Comparison of ENCODE assay signal across 8 mouse cellular contexts in the genomic region with DNA sequence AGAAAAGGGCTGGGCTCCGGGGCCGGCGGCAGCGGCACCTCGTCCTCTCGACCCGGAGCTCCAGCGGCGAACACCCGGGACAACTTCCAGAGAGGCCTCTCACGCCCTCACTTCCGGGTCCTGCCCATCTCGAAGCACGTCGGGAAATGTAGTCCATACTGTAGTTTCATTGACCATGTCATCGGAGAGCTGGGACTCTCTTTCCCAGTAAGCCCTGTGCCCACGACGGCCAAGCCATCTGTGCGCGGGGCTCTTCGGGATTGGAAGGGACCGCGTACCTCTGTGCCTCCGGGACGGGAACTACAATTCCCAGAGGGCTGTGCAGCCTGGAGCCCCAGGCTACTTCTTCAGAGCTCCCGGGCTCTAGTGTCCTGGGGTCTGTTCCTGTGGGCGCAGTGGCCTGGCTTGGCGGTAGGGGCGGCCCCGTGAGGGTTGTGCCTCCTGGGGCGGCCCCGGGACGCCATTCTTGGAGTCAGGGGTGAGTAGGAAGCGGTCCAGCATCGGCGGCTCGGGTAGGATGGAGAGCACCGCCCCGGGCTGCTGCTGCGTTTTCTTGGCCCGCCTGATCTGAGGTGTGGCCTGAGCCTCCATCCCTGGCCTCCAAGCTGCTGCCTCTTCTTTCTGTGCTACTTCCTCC. TPM values are rescaled to one million over a fixed set of nuclear protein-coding genes. Genes with fewer than 3 reads are reported as not detected.
DNase-seq lines count a peak whose midpoint lies in the region; ATAC-seq and TF ChIP-seq lines count a peak whose summit lies in the region.

A gene (minus strand): TSS at position 61 of the 637 bp plus-strand sequence.
A gene (plus strand): TSS at position 263 of the 637 bp plus-strand sequence.

- H3K79me2 ChIP-seq in C2C12 (ENCODE audit: control insufficient read depth, insufficient read depth): peaks cover 48% of the 10 kb centered on the region
- peaks cover 20% of the 10 kb centered on the region; the same call in 1 of the 2 replicates for H3K79me2 ChIP-seq in liver, adult 2 months (ENCODE audit: control insufficient read depth, insufficient read depth, low read length)
- peaks cover 48% of the 10 kb centered on the region for H3K79me2 ChIP-seq in myocyte (ENCODE audit: control insufficient read depth, insufficient read depth)

- H3K9me3 ChIP-seq in erythroblast, embryonic 14.5 days (ENCODE audit: control insufficient read depth, low read length): no peaks in the 10 kb centered on the region
- H3K9me3 ChIP-seq in heart, embryonic 11.5 days (replicated peaks; ENCODE audit: control insufficient read depth, low read length): no peaks in the 10 kb centered on the region
- H3K9me3 ChIP-seq in kidney, embryonic 16.5 days (ENCODE audit: low read length): no peaks in the 10 kb centered on the region

- peak within 1 kb of the TSS; percentile 74 for H3K4me2 ChIP-seq in heart, embryonic 11.5 days
- peak within 1 kb of the TSS; percentile 83 for H3K4me2 ChIP-seq in kidney, embryonic 16.5 days (replicated peaks; ENCODE audit: low read depth, low read length)
- H3K4me2 ChIP-seq in myocyte (ENCODE audit: low read depth): peak within 1 kb of the TSS; percentile 95

- H3K4me3 ChIP-seq in C2C12 (ENCODE audit: insufficient read depth, poor library complexity, severe bottlenecking) (peak within 1 kb of the TSS; percentile 94), myocyte (peak within 1 kb of the TSS; percentile 87)
- peak within 1 kb of the TSS; percentile 100 for H3K4me3 ChIP-seq in erythroblast, embryonic 14.5 days (replicated peaks)
- H3K4me3 ChIP-seq in heart, embryonic 11.5 days (ENCODE audit: low read depth, low read length): peak within 1 kb of the TSS; percentile 64
- peak within 1 kb of the TSS; percentile 95 for H3K4me3 ChIP-seq in kidney, embryonic 16.5 days (ENCODE audit: low read length)
- peak within 1 kb of the TSS; percentile 93 for H3K4me3 ChIP-seq in liver, adult 2 months (ENCODE audit: insufficient read depth, low read depth, low read length)

- H3ac ChIP-seq in C2C12 (ENCODE audit: control insufficient read depth, insufficient read length, low read depth) (peak within 1 kb of the TSS; percentile 78), myocyte (ENCODE audit: control insufficient read depth, insufficient read length) (peak within 1 kb of the TSS; percentile 89)

- H3K27me3 ChIP-seq in C2C12 (ENCODE audit: control insufficient read depth, insufficient read depth, insufficient read length): no peaks in the 10 kb centered on the region
- H3K27me3 ChIP-seq in erythroblast, embryonic 14.5 days (ENCODE audit: control insufficient read depth): no peaks in the 10 kb centered on the region
- no peaks in the 10 kb centered on the region for H3K27me3 ChIP-seq in heart, embryonic 11.5 days (ENCODE audit: control insufficient read depth, insufficient read depth, low read length)
- H3K27me3 ChIP-seq in kidney, embryonic 16.5 days (ENCODE audit: insufficient read depth, low read length): no peaks in the 10 kb centered on the region
- no peaks in the 10 kb centered on the region for H3K27me3 ChIP-seq in liver, adult 2 months (ENCODE audit: control insufficient read depth, insufficient read depth, low read length)
- no peaks in the 10 kb centered on the region for H3K27me3 ChIP-seq in myocyte (ENCODE audit: control insufficient read depth, insufficient read depth, insufficient read length)
- no peaks in the 10 kb centered on the region for H3K27me3 ChIP-seq in splenic B cell, adult 2 months (ENCODE audit: control insufficient read depth, insufficient read depth, low read length, poor library complexity, severe bottlenecking)

- peak; percentile 99 for DNase-seq in brain, embryonic 14.5 days (ENCODE audit: low read depth)
- DNase-seq in liver, adult 2 months (ENCODE audit: extremely low read depth, low read depth, low spot score): peak; percentile 98
- peak; percentile 96 for DNase-seq in splenic B cell, adult 2 months (ENCODE audit: low read depth, low spot score)

- peaks cover 27% of the 10 kb centered on the region for H3K4me1 ChIP-seq in erythroblast, embryonic 14.5 days (ENCODE audit: control insufficient read depth)
- H3K4me1 ChIP-seq in heart, embryonic 11.5 days (ENCODE audit: control insufficient read depth, insufficient read depth, low read length): peaks cover 3% of the 10 kb centered on the region; the same call in 1 of the 2 replicates
- peaks cover 10% of the 10 kb centered on the region for H3K4me1 ChIP-seq in kidney, embryonic 16.5 days (ENCODE audit: insufficient read depth, low read length)
- peaks cover 13% of the 10 kb centered on the region for H3K4me1 ChIP-seq in liver, adult 2 months (ENCODE audit: control insufficient read depth, insufficient read depth, low read length)

- peak; percentile 99 for ATAC-seq in heart, embryonic 11.5 days (replicated peaks; ENCODE audit: insufficient number of reproducible peaks, low FRiP score, low TSS enrichment)
- peak; percentile 100 for ATAC-seq in kidney, embryonic 16.5 days (ENCODE audit: low FRiP score, low TSS enrichment)

- H3K9ac ChIP-seq in heart, embryonic 11.5 days (ENCODE audit: low read depth, low read length): peak within 1 kb of the TSS; percentile 88
- H3K9ac ChIP-seq in kidney, embryonic 16.5 days (replicated peaks; ENCODE audit: low read length): peak within 1 kb of the TSS; percentile 95
- H3K9ac ChIP-seq in liver, adult 2 months (ENCODE audit: low read depth, low read length): peak within 1 kb of the TSS; percentile 94

- TF ChIP-seq POLR2A in brain, embryonic 14.5 days (IDR thresholded peaks at IDR 0.05; ENCODE audit: borderline replicate concordance, extremely low read depth, insufficient read depth, insufficient read length, poor library complexity, severe bottlenecking): peak; percentile 54; the same call in 1 of the 2 replicates
- peak; percentile 67; the same call in 1 of the 2 replicates for TF ChIP-seq POLR2A in liver, adult 2 months (IDR thresholded peaks at IDR 0.05; ENCODE audit: extremely low read depth, insufficient read depth, low read length)
- TF ChIP-seq POLR2A in myocyte (IDR thresholded peaks at IDR 0.05; ENCODE audit: insufficient read length, low read depth): peak; percentile 72

- TF ChIP-seq CTCF in C2C12 (IDR thresholded peaks at IDR 0.05; ENCODE audit: control insufficient read depth, insufficient read depth, insufficient read length): no peak
- no peak for TF ChIP-seq CTCF in brain, embryonic 14.5 days (IDR thresholded peaks at IDR 0.05; ENCODE audit: borderline replicate concordance, extremely low read depth, insufficient read depth, insufficient read length)
- TF ChIP-seq CTCF in liver, adult 2 months (IDR thresholded peaks at IDR 0.05; ENCODE audit: low read depth, low read length): no peak

- WGBS in heart, embryonic 11.5 days (ENCODE audit: insufficient replicate concordance): under 1% methylated on average over 41 of the region's 41 CpGs
- WGBS in kidney, embryonic 16.5 days: 0% methylated on average over 40 of the region's 41 CpGs
- WGBS in liver, adult 2 months: under 1% methylated on average over 41 of the region's 41 CpGs

- no peaks in the 10 kb centered on the region for H3K36me3 ChIP-seq in C2C12 (ENCODE audit: control insufficient read depth, insufficient read depth)
- H3K36me3 ChIP-seq in erythroblast, embryonic 14.5 days (ENCODE audit: control insufficient read depth): no peaks in the 10 kb centered on the region; the same call in 1 of the 2 replicates
- H3K36me3 ChIP-seq in heart, embryonic 11.5 days (ENCODE audit: control insufficient read depth, insufficient read depth, low read length): no peaks in the 10 kb centered on the region
- peaks cover 3% of the 10 kb centered on the region; the same call in 1 of the 2 replicates for H3K36me3 ChIP-seq in kidney, embryonic 16.5 days (ENCODE audit: insufficient read depth, low read length)
- H3K36me3 ChIP-seq in liver, adult 2 months (ENCODE audit: control insufficient read depth, insufficient read depth, low read length): peaks cover 7% of the 10 kb centered on the region
- no peaks in the 10 kb centered on the region for H3K36me3 ChIP-seq in myocyte (ENCODE audit: control insufficient read depth, insufficient read depth)
- peaks cover 3% of the 10 kb centered on the region; the same call in 1 of the 2 replicates for H3K36me3 ChIP-seq in splenic B cell, adult 2 months (ENCODE audit: control insufficient read depth, insufficient read depth, low read length, poor library complexity, severe bottlenecking)

- peaks cover 35% of the 10 kb centered on the region for H3K79me3 ChIP-seq in C2C12 (ENCODE audit: low read depth)

- H3K27ac ChIP-seq in heart, embryonic 11.5 days (ENCODE audit: low read depth, low read length): peak within 1 kb of the TSS; percentile 59
- H3K27ac ChIP-seq in kidney, embryonic 16.5 days (ENCODE audit: low read length): peak within 1 kb of the TSS; percentile 81
- peak within 1 kb of the TSS; percentile 86 for H3K27ac ChIP-seq in liver, adult 2 months (replicated peaks; ENCODE audit: insufficient read depth, low read depth, low read length)

TF ChIP-seq in C2C12, 6 proteins besides CTCF, POLR2A, EP300 and RAD21 (continues in another document):
- TF ChIP-seq MAX (IDR thresholded peaks at IDR 0.05) (no peak), FOSL1 (IDR thresholded peaks at IDR 0.05; ENCODE audit: insufficient read depth, low read length, poor library complexity, severe bottlenecking) (no peak), MYOG (IDR thresholded peaks at IDR 0.05; ENCODE audit: control insufficient read depth, extremely low read depth, insufficient read length) (no peak)

TF ChIP-seq in myocyte, 11 proteins besides CTCF, POLR2A, EP300 and RAD21 (continues in another document):
- peak; percentile 78 for TF ChIP-seq POLR2AphosphoS2 (IDR thresholded peaks at IDR 0.05; ENCODE audit: insufficient read length, low read depth)
- peak in 1 of 3 experiments; percentile 34 for TF ChIP-seq MYOG (IDR thresholded peaks at IDR 0.05; ENCODE audit: control insufficient read depth in 1 of 3, insufficient read depth in 1 of 3, insufficient read length in 2 of 3, low read depth in 2 of 3)

RNA-seq across cellular contexts. Expression of the first gene that starts in this region (rescaled TPM):
- polyA plus RNA-seq in C2C12 (2012; fragmentation: generic; extraction: Trizol) (20.2 TPM), myocyte (2012; fragmentation: generic; extraction: Trizol) (22.7 TPM)
- polyA plus RNA-seq in brain, embryonic 14.5 days (2012; rRNA removed): 25.0 and 28.8 TPM in 2 replicates
- polyA plus RNA-seq in erythroblast, embryonic 14.5 days (2012): 0.67 and 0.68 TPM in 2 replicates
- polyA plus RNA-seq in heart, embryonic 11.5 days (2014; fragmentation: Nextera tagmentation; extraction: Ambion mirVana): 58.5 and 69.5 TPM in 2 replicates
- polyA plus RNA-seq in kidney, embryonic 16.5 days (2015; fragmentation: Nextera tagmentation; extraction: Ambion mirVana): 103 and 106 TPM in 2 replicates
- total RNA-seq in liver, adult 2 months (2014; rRNA removed): 50.9 and 56.6 TPM in 2 replicates
- 21.1 and 22.3 TPM in 2 replicates for polyA plus RNA-seq in liver, adult 2 months (2012; rRNA removed)

RNA-seq across cellular contexts. Expression of the second gene that starts in this region (rescaled TPM):
- polyA plus RNA-seq in C2C12 (2012; fragmentation: generic; extraction: Trizol): 2.8 TPM
- polyA plus RNA-seq in brain, embryonic 14.5 days (2012; rRNA removed): 6.6 and 7.5 TPM in 2 replicates
- polyA plus RNA-seq in erythroblast, embryonic 14.5 days (2012): 0.09 and 0.34 TPM in 2 replicates
- 4.3 and 5.5 TPM in 2 replicates for polyA plus RNA-seq in heart, embryonic 11.5 days (2014; fragmentation: Nextera tagmentation; extraction: Ambion mirVana)
- 10.1 and 13.9 TPM in 2 replicates for polyA plus RNA-seq in kidney, embryonic 16.5 days (2015; fragmentation: Nextera tagmentation; extraction: Ambion mirVana)
- total RNA-seq in liver, adult 2 months (2014; rRNA removed): 9.7 and 9.9 TPM in 2 replicates
- 1.7 and 2.5 TPM in 2 replicates for polyA plus RNA-seq in liver, adult 2 months (2012; rRNA removed)
- 3.1 TPM for polyA plus RNA-seq in myocyte (2012; fragmentation: generic; extraction: Trizol)

Comparison
In these comparisons a context has a peak if more than half of its experiments do, and no peak if none do; other contexts are left out.
1. Peak in every context shown above with its lines: DNase-seq, ATAC-seq, H3K4me3 ChIP-seq and H3K27ac ChIP-seq.
2. RNA of the first gene that starts in this region (polyA plus RNA-seq): 103 to 106 TPM in kidney, embryonic 16.5 days, 58.5 to 69.5 TPM in heart, embryonic 11.5 days, 25.0 to 28.8 TPM in brain, embryonic 14.5 days, 22.7 TPM in myocyte (single experiment), 21.1 to 22.3 TPM in liver, adult 2 months and 20.2 TPM in C2C12 (single experiment); 0.67 to 0.68 TPM in erythroblast, embryonic 14.5 days; every median in the first group is over 10 times any median in the second.